Mouse (Mus musculus): ENCODE data around the gene Slc11a1.

DNA sequence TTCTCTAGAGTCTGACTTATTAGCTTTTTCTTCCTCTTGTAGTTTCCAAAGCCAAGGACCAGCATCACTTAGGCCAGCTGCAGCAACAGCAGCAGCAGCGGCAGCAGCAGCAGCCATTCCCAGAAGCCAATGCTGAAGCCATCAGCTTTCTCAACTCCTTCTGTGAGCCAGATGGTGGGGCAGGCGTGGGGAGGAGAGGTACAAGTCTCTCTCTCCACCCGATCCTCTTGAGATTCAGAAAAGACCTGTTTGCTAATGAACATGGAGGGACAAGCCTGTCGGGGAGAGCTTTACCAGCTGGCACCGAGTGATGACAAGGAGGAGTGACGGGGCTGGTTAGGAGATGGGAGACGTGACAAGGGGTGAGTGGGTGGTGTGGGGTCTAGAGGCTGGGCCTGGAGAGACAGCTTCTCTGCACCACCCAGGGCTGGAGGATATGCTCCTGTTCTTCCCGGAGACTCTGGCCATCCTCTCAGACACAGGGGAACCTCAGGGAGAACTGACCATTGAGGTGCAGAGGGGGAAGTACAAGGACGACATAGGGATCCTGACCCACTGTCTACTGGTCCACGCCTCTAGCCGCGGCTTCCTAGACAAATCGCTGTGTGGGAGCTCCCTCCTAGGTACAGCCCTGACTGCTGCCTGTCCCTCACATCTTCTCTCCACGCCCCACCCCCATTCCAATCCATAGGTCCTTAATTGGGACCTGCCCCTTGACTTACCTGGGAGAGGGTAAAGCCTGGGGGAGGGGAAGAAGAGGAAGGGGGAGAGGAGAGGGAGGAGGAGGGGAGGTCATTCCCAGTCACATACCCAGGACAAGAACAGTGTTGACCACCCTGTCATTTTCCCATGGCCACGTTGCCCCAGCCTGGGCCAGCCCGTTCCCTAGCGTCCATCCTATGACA lies 12.4 kb upstream of the Slc11a1 start:
- TF ChIP-seq POLR2A (IDR thresholded peaks at IDR 0.05; ENCODE audit: extremely low read depth, insufficient read depth, low read length) (no peak), CTCF (IDR thresholded peaks at IDR 0.05; ENCODE audit: low read depth, low read length) (no peak)
